Mouse (Mus musculus) lung, postnatal 0 days (tissue): ENCODE data around the gene Ppp1ca.

Experiments
- CTCF ChIP-seq: IDR thresholded peaks from 2 replicates; pipeline ENCODE4 v1.5.1; 2016; ENCODE audit warnings: antibody characterized with exemption, mild to moderate bottlenecking
- EP300 ChIP-seq: IDR thresholded peaks from 2 replicates; pipeline ENCODE4 v1.6.1; 2016; ENCODE audit warnings: antibody characterized with exemption, mild to moderate bottlenecking, control low read depth

GRCm38 (mm10) chr19:4147022-4147405, 44.9 kb upstream of the Ppp1ca start:
- TF ChIP-seq CTCF (no peak), EP300 (no peak)
